Mouse (Mus musculus) megakaryocyte, adult 5-6 weeks (primary cell): ENCODE measurements around the gene Tes. TPM values are rescaled to one million over a fixed set of nuclear protein-coding genes. Genes with fewer than 3 reads are reported as not detected.

ENCODE experiments used
- ATAC-seq: 2 replicates; pipeline ENCODE4 v1.8.0; 2016; ENCODE audit warnings: mild to moderate bottlenecking, inconsistent platforms; ENCODE audit not compliant: poor library complexity, severe bottlenecking
- total RNA-seq, 2 experiments: library from RNA; stranded (forward) in 1 of 2; stranded (reverse) in 1 of 2; fragments of 153-499, 151-499 nt in 1 of 2; fragments of 221-1000, 200-1000 nt in 1 of 2; gene quantifications; 2 replicates each; pipeline versions ENCODE4 v1.2.3 to v1.2.4; 2015 to 2017

The Tes gene
- total RNA-seq, 2 experiments from 2014 or later: 33.5 to 34.2 TPM

DNA sequence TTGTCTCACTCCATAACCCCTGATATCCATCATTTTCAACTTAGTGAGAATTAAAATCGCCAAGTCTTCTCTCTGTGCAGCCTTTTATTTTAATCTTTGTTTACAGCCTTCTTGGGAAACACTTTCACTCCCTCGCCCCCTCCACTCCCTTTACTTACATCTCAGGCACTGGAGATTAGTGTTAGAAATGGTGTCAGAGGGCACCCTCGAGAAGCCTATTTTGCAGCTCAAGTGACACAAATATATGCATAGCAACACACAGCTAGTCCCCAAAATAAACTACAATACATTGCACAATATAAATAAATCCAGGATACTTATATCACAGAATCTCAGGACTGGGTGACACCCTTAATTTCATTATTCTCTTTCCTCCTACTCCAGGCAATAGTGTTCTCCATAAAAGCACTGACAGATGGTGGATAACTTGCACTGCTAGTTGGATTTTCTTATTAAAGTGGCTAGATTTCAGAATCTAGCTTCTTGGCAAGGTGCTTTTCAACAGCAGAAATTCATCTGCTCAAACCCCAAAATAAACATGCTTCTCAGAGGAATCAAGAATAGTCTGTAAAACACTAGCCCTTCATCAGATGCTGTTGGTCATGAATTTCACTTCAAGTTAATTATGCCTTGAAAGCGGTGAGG is 86.2 kb downstream of the Tes start:
- ATAC-seq: no peak

DNA sequence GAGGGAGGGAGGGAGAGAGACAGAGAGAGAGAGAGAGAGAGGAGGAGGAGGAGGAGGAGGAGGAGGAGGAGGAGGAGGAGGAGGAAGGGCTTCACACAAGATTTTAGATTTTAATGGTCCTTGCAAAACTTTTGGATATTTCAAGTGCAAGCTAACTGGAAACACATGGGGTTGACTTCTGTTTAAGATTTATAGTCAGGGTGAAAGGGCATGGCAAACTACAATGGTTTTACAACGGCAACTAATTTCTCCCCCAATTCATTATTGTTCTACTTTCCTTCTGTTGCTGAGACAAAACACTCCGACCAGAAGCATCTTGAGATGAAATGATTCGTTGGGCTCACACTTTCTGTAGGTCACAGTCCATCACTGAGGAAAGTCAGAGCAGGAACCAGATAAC is 87.6 kb downstream of the Tes start:
- no peak for ATAC-seq

Other genes starting within 250 kb of the Tes start
- 66.1 and 70.5 TPM in 2 replicates for gene Tfec, start 166.7 kb upstream of the Tes start, total RNA-seq (2015)
- 53.9 and 68.7 TPM in 2 replicates for gene Tfec, start 166.7 kb upstream of the Tes start, total RNA-seq (2017)
- 15.2 and 16.2 TPM in 2 replicates for gene Cav2, start 216.0 kb downstream of the Tes start, total RNA-seq (2015)
- gene Cav2, start 216.0 kb downstream of the Tes start, total RNA-seq (2017): 8.4 and 9.1 TPM in 2 replicates
- not detected in 2 replicates for gene Cav1, start 241.2 kb downstream of the Tes start, total RNA-seq (2015)
- not detected in 2 replicates for gene Cav1, start 241.2 kb downstream of the Tes start, total RNA-seq (2017)